Mouse (Mus musculus): ENCODE measurements at regions not wholly inside any gene's neighbourhood (a gene's known extent, or its start where the extent isn't known, plus 50 kb on each side); places are given as distances from the start of the nearest gene placed in this dataset.
A peak's percentile ranks its signal among the peaks of the same experiment; 100 is the strongest.

DNA sequence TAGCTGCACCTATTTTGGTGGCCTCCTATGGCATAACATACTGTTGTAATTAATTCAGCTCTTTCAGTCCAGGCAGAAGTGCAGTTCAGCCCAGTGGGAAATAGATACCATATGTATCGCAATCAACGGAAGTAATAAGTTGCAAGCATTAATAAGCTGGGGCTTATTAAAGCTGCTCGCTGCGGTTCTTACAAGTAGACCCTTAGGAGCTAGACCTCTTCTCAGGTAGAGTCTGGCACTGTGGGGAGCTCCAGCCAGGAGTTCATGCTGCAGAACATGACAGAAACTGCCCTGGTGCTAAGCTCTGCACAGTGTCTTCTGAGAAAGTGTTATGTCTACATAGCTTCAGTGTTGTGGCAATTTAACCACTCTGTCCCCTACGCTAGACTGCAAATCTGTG, 153.5 kb upstream of the Tut7 start:
- TF ChIP-seq CTCF (IDR thresholded peaks at IDR 0.05; ENCODE audit: low read depth) (no peak), EP300 (IDR thresholded peaks at IDR 0.05; ENCODE audit: low read depth) (no peak)
- no peaks in the 10 kb centered on the region for H3K4me1 ChIP-seq (ENCODE audit: control insufficient read depth, insufficient read depth)
- 96% methylated on average over 5 of the region's 5 CpGs for WGBS
- no peak overlapping the region for H3K4me2 ChIP-seq (ENCODE audit: low read depth, low read length)
- no peaks in the 10 kb centered on the region for H3K27me3 ChIP-seq (ENCODE audit: control insufficient read depth, insufficient read depth, low read length)
- H3K9ac ChIP-seq (replicated peaks; ENCODE audit: low read depth, low read length) = no peak overlapping the region
- H3K4me3 ChIP-seq (ENCODE audit: low read depth, low read length) = no peak overlapping the region
- no peaks in the 10 kb centered on the region for H3K9me3 ChIP-seq (replicated peaks; ENCODE audit: control insufficient read depth, low read length)
- ATAC-seq (ENCODE audit: insufficient read depth, low read depth) (no peak), DNase-seq (ENCODE audit: low spot score) (no peak)
- no peak overlapping the region for H3K27ac ChIP-seq (ENCODE audit: low read depth)
- H3K36me3 ChIP-seq (replicated peaks; ENCODE audit: control insufficient read depth, insufficient read depth, low read length) = no peaks in the 10 kb centered on the region

DNA sequence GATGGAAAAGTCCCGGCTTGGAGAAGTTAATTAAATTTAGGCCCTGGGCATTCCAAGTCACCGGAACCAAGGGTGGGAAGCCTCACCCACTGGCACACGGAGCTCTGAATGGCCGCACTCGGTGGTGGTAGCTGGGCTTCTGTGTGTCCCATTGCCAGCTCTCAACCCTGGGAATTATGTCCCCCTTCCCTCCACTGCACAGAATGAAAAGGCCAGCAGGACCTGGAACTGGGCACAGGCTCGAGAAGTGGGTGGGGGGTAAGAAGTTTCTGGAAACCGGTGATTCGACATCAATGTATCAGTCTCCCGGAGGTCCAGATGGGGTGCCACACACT, 149.1 kb upstream of the Tut7 start:
- no peaks in the 10 kb centered on the region for H3K36me3 ChIP-seq (replicated peaks; ENCODE audit: control insufficient read depth, insufficient read depth, low read length)
- H3K9me3 ChIP-seq (replicated peaks; ENCODE audit: control insufficient read depth, low read length) = no peaks in the 10 kb centered on the region
- H3K4me2 ChIP-seq (ENCODE audit: low read depth, low read length) = no peak overlapping the region
- TF ChIP-seq CTCF (IDR thresholded peaks at IDR 0.05; ENCODE audit: low read depth) (no peak), EP300 (IDR thresholded peaks at IDR 0.05; ENCODE audit: low read depth) (no peak)
- H3K4me3 ChIP-seq (ENCODE audit: low read depth, low read length) = no peak overlapping the region
- H3K27ac ChIP-seq (ENCODE audit: low read depth) = no peak overlapping the region
- no peak for DNase-seq (ENCODE audit: low spot score)
- no peak for ATAC-seq (ENCODE audit: insufficient read depth, low read depth)
- H3K9ac ChIP-seq (replicated peaks; ENCODE audit: low read depth, low read length) = no peak overlapping the region
- H3K27me3 ChIP-seq (ENCODE audit: control insufficient read depth, insufficient read depth, low read length) = no peaks in the 10 kb centered on the region
- peaks cover 16% of the 10 kb centered on the region; the same call in 1 of the 2 replicates for H3K4me1 ChIP-seq (ENCODE audit: control insufficient read depth, insufficient read depth)
- 69% methylated on average over 9 of the region's 9 CpGs for WGBS

GRCm38 (mm10) chr13:59971231-59972092, 148.5 kb upstream of the Tut7 start:
- TF ChIP-seq CTCF (IDR thresholded peaks at IDR 0.05; ENCODE audit: low read depth) = no peak
- TF ChIP-seq EP300 (IDR thresholded peaks at IDR 0.05; ENCODE audit: low read depth) = no peak
- 0 out of 2 replicates have a peak overlapping the region, but pooled peaks have one; percentile 5 for H3K4me3 ChIP-seq (ENCODE audit: low read depth, low read length)

GRCm38 (mm10) chr13:59970430-59970829, 147.5 kb upstream of the Tut7 start:
- no peak for TF ChIP-seq EP300 (IDR thresholded peaks at IDR 0.05; ENCODE audit: low read depth)
- no peak for TF ChIP-seq CTCF (IDR thresholded peaks at IDR 0.05; ENCODE audit: low read depth)
- H3K4me3 ChIP-seq (ENCODE audit: low read depth, low read length) = no peak overlapping the region

More at GRCm38 (mm10) chr13:59971231-59972092, 148.5 kb upstream of the Tut7 start:
- ATAC-seq (ENCODE audit: insufficient read depth, low read depth) (0 out of 2 replicates have a peak, but pooled peaks have one; percentile 35), DNase-seq (ENCODE audit: low spot score) (no peak)
- WGBS = 24% methylated on average over 25 of the region's 25 CpGs
- Histone ChIP-seq H3K9me3 (replicated peaks; ENCODE audit: control insufficient read depth, low read length) (no peaks in the 10 kb centered on the region), H3K4me2 (ENCODE audit: low read depth, low read length) (peak overlapping the region; percentile 50), H3K9ac (replicated peaks; ENCODE audit: low read depth, low read length) (0 out of 2 replicates have a peak overlapping the region, but pooled peaks have one; percentile 35), H3K27ac (ENCODE audit: low read depth) (no peak overlapping the region), H3K4me1 (ENCODE audit: control insufficient read depth, insufficient read depth) (peaks cover 16% of the 10 kb centered on the region; the same call in 1 of the 2 replicates), H3K27me3 (ENCODE audit: control insufficient read depth, insufficient read depth, low read length) (no peaks in the 10 kb centered on the region), H3K36me3 (replicated peaks; ENCODE audit: control insufficient read depth, insufficient read depth, low read length) (no peaks in the 10 kb centered on the region)

GRCm38 (mm10) chr13:59969484-59969883, 146.5 kb upstream of the Tut7 start:
- no peak overlapping the region for H3K27ac ChIP-seq (ENCODE audit: low read depth)
- peaks cover 16% of the 10 kb centered on the region; the same call in 1 of the 2 replicates for H3K4me1 ChIP-seq (ENCODE audit: control insufficient read depth, insufficient read depth)
- H3K27me3 ChIP-seq (ENCODE audit: control insufficient read depth, insufficient read depth, low read length) = no peaks in the 10 kb centered on the region
- H3K36me3 ChIP-seq (replicated peaks; ENCODE audit: control insufficient read depth, insufficient read depth, low read length) = no peaks in the 10 kb centered on the region
- TF ChIP-seq EP300 (IDR thresholded peaks at IDR 0.05; ENCODE audit: low read depth) (no peak), CTCF (IDR thresholded peaks at IDR 0.05; ENCODE audit: low read depth) (no peak)
- DNase-seq (ENCODE audit: low spot score) (no peak), ATAC-seq (ENCODE audit: insufficient read depth, low read depth) (no peak)
- H3K4me2 ChIP-seq (ENCODE audit: low read depth, low read length) = no peak overlapping the region
- 53% methylated on average over 3 of the region's 3 CpGs for WGBS
- H3K9me3 ChIP-seq (replicated peaks; ENCODE audit: control insufficient read depth, low read length) = no peaks in the 10 kb centered on the region
- no peak overlapping the region for H3K4me3 ChIP-seq (ENCODE audit: low read depth, low read length)
- no peak overlapping the region for H3K9ac ChIP-seq (replicated peaks; ENCODE audit: low read depth, low read length)

More at GRCm38 (mm10) chr13:59970430-59970829, 147.5 kb upstream of the Tut7 start:
- no peak overlapping the region for H3K27ac ChIP-seq (ENCODE audit: low read depth)
- peaks cover 16% of the 10 kb centered on the region; the same call in 1 of the 2 replicates for H3K4me1 ChIP-seq (ENCODE audit: control insufficient read depth, insufficient read depth)
- H3K36me3 ChIP-seq (replicated peaks; ENCODE audit: control insufficient read depth, insufficient read depth, low read length) = no peaks in the 10 kb centered on the region
- DNase-seq (ENCODE audit: low spot score) (no peak), ATAC-seq (ENCODE audit: insufficient read depth, low read depth) (no peak)
- H3K9ac ChIP-seq (replicated peaks; ENCODE audit: low read depth, low read length) = no peak overlapping the region
- no peaks in the 10 kb centered on the region for H3K9me3 ChIP-seq (replicated peaks; ENCODE audit: control insufficient read depth, low read length)
- H3K27me3 ChIP-seq (ENCODE audit: control insufficient read depth, insufficient read depth, low read length) = no peaks in the 10 kb centered on the region
- H3K4me2 ChIP-seq (ENCODE audit: low read depth, low read length) = no peak overlapping the region
- 72% methylated on average over 6 of the region's 6 CpGs for WGBS
